Mouse (Mus musculus) liver, postnatal 0 days (tissue): ENCODE results near the gene Sprr4. TPM values are rescaled to one million over a fixed set of nuclear protein-coding genes. Genes with fewer than 3 reads are reported as not detected.
A peak's percentile ranks its signal among the peaks of the same experiment; 100 is the strongest.
"Not testable (repeated sequence)": the region's sequence is repeated elsewhere in the genome, so short reads cannot be mapped to it uniquely, and the experiment has no call there.

Source experiments
- ATAC-seq: fragments of 200-750 bp; cut with Nextera tagmentation; 2 replicates; pipeline ENCODE4 v1.8.0; 2017; ENCODE audit warnings: mild to moderate bottlenecking, moderate library complexity
- DNase-seq: peaks from one replicate; pipeline ENCODE4 v3.0.0-alpha.2; 2016
- H3K27ac ChIP-seq: fragments of 300-500 bp; sonication (generic); 2 replicates; pipeline ENCODE4 v1.5.1; 2014; ENCODE audit warnings: antibody characterized with exemption, moderate library complexity, mild to moderate bottlenecking, low read depth
- H3K27me3 ChIP-seq: fragments of 300-500 bp; sonication (generic); 2 replicates; pipeline ENCODE4 v1.6.1; 2014; ENCODE audit warnings: low read length, control low read depth, mixed read lengths; ENCODE audit not compliant: insufficient read depth
- H3K36me3 ChIP-seq: fragments of 300-500 bp; sonication (generic); replicated peaks from 2 replicates; pipeline ENCODE4 v1.6.1; 2014; ENCODE audit warnings: mild to moderate bottlenecking, control low read depth, low read length, moderate library complexity, mixed read lengths; ENCODE audit not compliant: insufficient read depth
- H3K4me1 ChIP-seq: fragments of 300-500 bp; sonication (generic); 2 replicates; pipeline ENCODE4 v1.6.1; 2014; ENCODE audit warnings: antibody characterized with exemption, mild to moderate bottlenecking, control low read depth; ENCODE audit not compliant: insufficient read depth
- H3K4me2 ChIP-seq: fragments of 300-500 bp; sonication (generic); 2 replicates; pipeline ENCODE4 v1.6.1; 2014; ENCODE audit warnings: low read depth, mild to moderate bottlenecking, low read length, moderate library complexity, mixed read lengths
- H3K4me3 ChIP-seq: fragments of 300-500 bp; sonication (generic); 2 replicates; pipeline ENCODE4 v1.5.1; 2014; ENCODE audit warnings: low read depth, low read length
- H3K9ac ChIP-seq: fragments of 300-500 bp; sonication (generic); replicated peaks from 2 replicates; pipeline ENCODE4 v1.6.1; 2014; ENCODE audit warnings: mild to moderate bottlenecking, moderate library complexity
- H3K9me3 ChIP-seq: fragments of 300-500 bp; sonication (generic); 2 replicates; pipeline ENCODE4 v1.6.1; 2016; ENCODE audit warnings: mild to moderate bottlenecking, control low read depth, low read length, mixed read lengths
- CTCF ChIP-seq: sonication (generic); IDR thresholded peaks from 2 replicates; pipeline ENCODE4 v1.5.1; 2016; ENCODE audit warnings: antibody characterized with exemption, low read depth
- EP300 ChIP-seq: IDR thresholded peaks from 2 replicates; pipeline ENCODE4 v1.6.1; 2016; ENCODE audit warnings: antibody characterized with exemption, low read depth, mild to moderate bottlenecking
- WGBS: fragments of 180-500 bp; shearing (Covaris S2); extraction: QIAGEN DNeasy Blood & Tissue Kit; methylation state at CpG from one replicate; pipeline ENCODE4 v1.1.7; 2014; ENCODE audit not compliant: insufficient replicate concordance; 5-methylcytosine and 5-hydroxymethylcytosine counted together
- polyA plus RNA-seq: library from polyadenylated mRNA; unstranded; fragments of >200 nt; fragmentation: Nextera tagmentation; extraction: Ambion mirVana; gene quantifications from 2 replicates; pipeline ENCODE4 v1.2.1, GENCODE M21; 2015

Sprr4 gene
- polyA plus RNA-seq, 1 experiment from 2014 or later: not detected

DNA sequence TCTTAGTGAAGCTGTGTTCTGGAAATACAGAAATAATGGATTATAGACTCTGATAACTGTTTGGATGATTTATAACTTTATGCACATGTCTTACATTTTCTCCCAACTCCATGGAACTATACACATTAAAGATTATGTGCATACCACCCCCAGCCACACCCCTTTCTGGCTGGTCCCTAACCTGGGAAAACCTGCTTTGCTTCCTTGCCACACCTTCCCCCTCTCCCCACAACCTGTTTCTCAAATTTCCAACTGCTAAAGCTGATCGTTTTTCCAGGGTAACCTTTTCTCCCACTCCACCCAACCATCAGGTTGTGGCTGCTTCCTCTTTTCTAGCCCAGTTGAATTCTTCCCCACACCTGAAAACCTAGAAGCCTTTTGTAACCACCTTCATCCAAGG, 14.0 kb downstream of the Sprr4 start:
- no peaks in the 10 kb centered on the region for H3K27me3 ChIP-seq
- TF ChIP-seq EP300 (no peak), CTCF (no peak)
- no peak overlapping the region for H3K9ac ChIP-seq
- no peak overlapping the region for H3K4me2 ChIP-seq
- no peak for ATAC-seq
- no peaks in the 10 kb centered on the region for H3K9me3 ChIP-seq
- H3K4me1 ChIP-seq: no peaks in the 10 kb centered on the region
- H3K36me3 ChIP-seq: no peaks in the 10 kb centered on the region
- no peak overlapping the region for H3K4me3 ChIP-seq
- H3K27ac ChIP-seq: no peak overlapping the region
- DNase-seq: no peak
- 26% methylated on average over 1 of the region's 1 CpGs for WGBS

DNA sequence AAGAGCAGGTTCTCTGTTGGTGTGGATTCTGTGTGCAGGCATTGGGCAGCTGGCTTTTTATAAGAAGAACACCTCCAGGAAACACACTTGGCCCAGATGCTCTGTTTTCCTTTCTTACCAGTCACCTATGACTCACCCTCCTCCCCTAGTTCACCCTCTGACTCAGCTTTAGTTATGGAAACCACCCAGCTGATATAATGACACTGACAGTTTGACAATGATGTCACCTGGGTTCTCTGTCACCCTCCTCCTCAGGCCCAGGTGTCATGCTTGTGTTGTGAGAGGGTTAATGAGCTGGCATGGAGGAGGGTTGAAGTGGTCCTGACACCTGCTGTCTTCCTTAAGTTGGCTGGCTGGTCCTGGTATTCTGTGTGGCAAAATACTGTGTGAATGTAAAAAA, 14.4 kb downstream of the Sprr4 start, which contains the start of gene Sprr1a:
Sprr1a (minus strand) TSS at position 33 of the 400 bp plus-strand sequence.
- H3K4me2 ChIP-seq: no peak within 1 kb of the TSS
- DNase-seq (no peak), ATAC-seq (no peak)
- no peak within 1 kb of the TSS for H3K4me3 ChIP-seq
- no peaks in the 10 kb centered on the region for H3K27me3 ChIP-seq
- H3K4me1 ChIP-seq: no peaks in the 10 kb centered on the region
- no peaks in the 10 kb centered on the region for H3K36me3 ChIP-seq
- no peak within 1 kb of the TSS for H3K9ac ChIP-seq
- H3K9me3 ChIP-seq: no peaks in the 10 kb centered on the region
- no peak within 1 kb of the TSS for H3K27ac ChIP-seq
- TF ChIP-seq CTCF: no peak
- no peak for TF ChIP-seq EP300

DNA sequence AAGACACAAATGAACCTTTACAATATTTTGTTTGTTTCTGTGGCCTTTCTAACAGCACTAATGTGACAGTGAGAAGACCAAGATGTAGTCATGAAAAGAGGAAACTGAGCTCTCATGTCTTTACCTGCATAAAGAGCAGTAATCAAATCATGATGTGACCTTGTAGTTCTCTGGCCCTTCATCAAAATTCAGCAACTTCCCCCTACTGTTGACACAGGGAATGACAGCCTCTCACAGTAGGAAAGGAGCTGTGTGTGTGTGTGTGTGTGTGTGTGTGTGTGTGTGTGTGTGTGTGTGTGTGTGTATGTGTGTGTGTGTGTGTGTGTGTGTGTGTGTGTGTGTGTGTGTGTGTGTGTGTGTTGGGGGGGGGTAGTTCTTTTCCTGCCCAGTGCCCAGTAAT, 19.0 kb downstream of the Sprr4 start:
- TF ChIP-seq CTCF: peak; percentile 45
- not testable (repeated sequence) for H3K4me1 ChIP-seq, DNase-seq, H3K4me2 ChIP-seq, H3K36me3 ChIP-seq, H3K9me3 ChIP-seq, H3K27me3 ChIP-seq, ATAC-seq, H3K4me3 ChIP-seq, H3K27ac ChIP-seq, H3K9ac ChIP-seq

DNA sequence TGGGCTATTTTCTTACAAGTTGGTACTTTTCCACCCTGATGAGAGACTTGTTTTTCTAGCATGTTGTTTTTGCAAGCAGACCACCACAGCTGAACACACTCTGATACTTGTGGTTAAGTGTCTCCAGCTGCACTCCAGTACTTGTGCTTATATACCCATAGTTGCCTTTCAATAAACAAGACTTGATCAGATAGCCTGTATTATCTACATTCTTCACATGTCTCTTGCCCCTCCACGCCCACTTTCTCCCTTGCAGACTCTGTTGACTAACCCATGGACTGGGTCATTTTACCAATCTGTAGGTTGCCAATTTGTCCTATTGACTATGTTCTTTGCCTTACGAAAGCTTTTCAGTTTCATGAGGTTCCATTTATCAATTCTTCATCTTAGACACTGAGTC, 30.2 kb downstream of the Sprr4 start:
- Histone ChIP-seq H3K27ac (no peak overlapping the region), H3K4me3 (no peak overlapping the region), H3K4me2 (no peak overlapping the region), H3K27me3 (no peaks in the 10 kb centered on the region), H3K36me3 (no peaks in the 10 kb centered on the region), H3K9ac (no peak overlapping the region), H3K4me1 (no peaks in the 10 kb centered on the region), H3K9me3 (no peaks in the 10 kb centered on the region)
- DNase-seq (no peak), ATAC-seq (no peak)
- WGBS: 59% methylated on average over 2 of the region's 2 CpGs
- TF ChIP-seq EP300: no peak
- TF ChIP-seq CTCF: no peak

DNA sequence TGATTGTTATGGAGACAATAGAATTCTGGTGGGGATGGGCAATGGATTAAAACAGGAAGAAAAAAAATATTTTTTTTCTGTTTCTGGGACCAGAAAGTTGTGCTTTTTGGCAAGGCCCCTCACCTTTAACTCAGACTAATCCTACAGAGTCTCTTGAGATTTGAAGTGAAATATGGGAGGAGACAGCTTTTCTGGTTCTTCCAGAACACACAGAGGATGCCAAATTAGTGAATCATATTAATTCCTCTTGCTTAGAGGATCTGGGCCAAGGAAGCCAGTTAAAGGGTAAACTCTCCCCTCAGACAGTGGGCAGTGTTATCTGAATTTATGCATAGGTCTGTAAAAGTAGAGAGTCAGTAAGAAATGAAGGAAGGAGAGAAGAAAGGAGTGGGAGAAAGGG, 32.9 kb downstream of the Sprr4 start:
- TF ChIP-seq CTCF (no peak), EP300 (no peak)
- no peak overlapping the region for H3K27ac ChIP-seq

DNA sequence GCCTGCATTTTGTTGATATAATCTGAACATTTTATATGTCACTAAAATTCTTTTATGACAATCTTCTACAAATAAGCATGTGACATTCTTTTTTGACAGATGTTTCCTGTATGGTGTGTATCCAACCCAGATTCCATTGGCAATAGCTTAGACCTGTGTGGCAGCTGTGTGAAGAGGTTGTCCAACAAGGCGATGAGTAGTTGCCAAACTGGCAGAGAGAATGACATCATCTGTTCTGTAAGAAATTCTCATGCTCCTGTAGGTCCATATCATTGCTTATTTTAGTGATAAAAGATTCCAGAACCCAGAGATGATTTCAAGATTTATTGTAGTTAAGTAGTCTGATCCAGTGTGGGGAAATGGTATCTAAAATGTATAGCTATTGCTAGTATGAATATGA, 33.7 kb downstream of the Sprr4 start:
- ATAC-seq: no peak
- DNase-seq: no peak
- Histone ChIP-seq H3K9me3 (no peaks in the 10 kb centered on the region), H3K4me1 (no peaks in the 10 kb centered on the region), H3K27ac (no peak overlapping the region), H3K27me3 (no peaks in the 10 kb centered on the region), H3K4me3 (no peak overlapping the region), H3K36me3 (no peaks in the 10 kb centered on the region), H3K4me2 (no peak overlapping the region), H3K9ac (no peak overlapping the region)
- 65% methylated on average over 1 of the region's 1 CpGs for WGBS
- TF ChIP-seq CTCF (no peak), EP300 (no peak)

More for the DNA sequence above, 32.9 kb downstream of the Sprr4 start:
- Histone ChIP-seq H3K9me3 (no peaks in the 10 kb centered on the region), H3K4me1 (no peaks in the 10 kb centered on the region), H3K4me3 (no peak overlapping the region), H3K27me3 (no peaks in the 10 kb centered on the region), H3K4me2 (no peak overlapping the region), H3K9ac (no peak overlapping the region), H3K36me3 (no peaks in the 10 kb centered on the region)
- ATAC-seq (no peak), DNase-seq (no peak)

DNA sequence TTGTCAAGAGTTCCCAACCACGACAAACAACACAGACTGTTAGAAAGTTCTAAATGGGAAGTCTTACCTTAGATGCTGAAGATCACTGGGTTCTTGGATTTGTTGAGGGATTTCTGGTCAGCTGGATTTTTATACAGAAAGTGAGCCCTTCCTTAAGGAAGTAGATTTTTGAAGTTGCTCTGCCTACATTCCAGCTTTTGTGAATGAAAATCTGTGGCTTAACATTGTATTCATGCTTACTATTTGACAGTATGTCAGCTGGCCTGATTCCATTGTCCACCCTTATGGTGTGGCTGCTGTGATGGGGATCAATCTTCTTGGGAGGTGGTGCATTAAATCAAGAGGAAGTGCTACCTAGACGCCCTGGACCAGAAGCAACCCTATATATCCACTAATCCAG, 41.7 kb downstream of the Sprr4 start, which contains the start of gene Sprr3:
Sprr3 (minus strand) TSS at position 101 of the 400 bp plus-strand sequence.
- no peaks in the 10 kb centered on the region for H3K4me1 ChIP-seq
- H3K9me3 ChIP-seq: no peaks in the 10 kb centered on the region
- DNase-seq: no peak
- TF ChIP-seq CTCF (no peak), EP300 (no peak)
- H3K36me3 ChIP-seq: no peaks in the 10 kb centered on the region
- no peak within 1 kb of the TSS for H3K4me3 ChIP-seq
- ATAC-seq: no peak
- H3K27me3 ChIP-seq: no peaks in the 10 kb centered on the region
- H3K9ac ChIP-seq: no peak within 1 kb of the TSS
- WGBS: 60% methylated on average over 2 of the region's 2 CpGs
- no peak within 1 kb of the TSS for H3K4me2 ChIP-seq
- H3K27ac ChIP-seq: no peak within 1 kb of the TSS
